Mouse (Mus musculus) CH12.LX (cell line): ENCODE measurements around the gene Aarsd1. TPM values are rescaled to one million over a fixed set of nuclear protein-coding genes. Genes with fewer than 3 reads are reported as not detected.

Experiments
- DNase-seq: peaks from one replicate; pipeline ENCODE4 v3.0.0-alpha.2; 2013; ENCODE audit errors: extremely low read depth
- H3K27ac ChIP-seq: 2 replicates; pipeline ENCODE4 v1.5.1; 2012; ENCODE audit warnings: low read depth, mild to moderate bottlenecking, control low read depth, moderate library complexity; ENCODE audit not compliant: insufficient read depth
- H3K27me3 ChIP-seq: replicated peaks from 2 replicates; pipeline ENCODE3; 2012; ENCODE audit warnings: inconsistent platforms
- H3K36me3 ChIP-seq, 2 experiments: replicated peaks in 1 of 2; 2 replicates each; pipeline versions ENCODE3 to v1.6.1; 2012; ENCODE audit warnings: inconsistent platforms in 1 of 2, low read length in 1 of 2, mild to moderate bottlenecking in 1 of 2, mixed read lengths in 1 of 2, moderate library complexity in 1 of 2; ENCODE audit not compliant: control insufficient read depth in 1 of 2, insufficient read depth in 1 of 2
- H3K4me1 ChIP-seq, 2 experiments: 2 replicates each; pipeline ENCODE4 v1.6.1; 2012; ENCODE audit warnings: inconsistent platforms in 1 of 2, moderate library complexity in 1 of 2; ENCODE audit not compliant: insufficient read depth in 2 of 2, control insufficient read depth in 1 of 2
- H3K4me2 ChIP-seq: 2 replicates; pipeline ENCODE4 v1.6.1; 2012; ENCODE audit warnings: low read depth, mild to moderate bottlenecking, control low read depth; ENCODE audit not compliant: poor library complexity, insufficient read depth, severe bottlenecking
- H3K4me3 ChIP-seq, 3 experiments: fragments of 150-350 bp in 1 of 3; sonication (generic) in 1 of 3; replicated peaks in 1 of 3; 2 replicates each; pipeline versions ENCODE3 to v1.5.1; 2011 to 2012; ENCODE audit warnings: low read depth in 2 of 3, low read length in 2 of 3, mild to moderate bottlenecking in 2 of 3, moderate library complexity in 2 of 3, control low read depth in 1 of 3, improper control_type of control experiment in 1 of 3, inconsistent platforms in 1 of 3, mixed read lengths in 1 of 3; ENCODE audit not compliant: poor library complexity in 1 of 3
- H3K79me2 ChIP-seq: replicated peaks from 2 replicates; pipeline ENCODE4 v1.6.1; 2012; ENCODE audit warnings: mild to moderate bottlenecking, moderate library complexity; ENCODE audit not compliant: control insufficient read depth, poor library complexity, insufficient read depth, severe bottlenecking; ENCODE audit errors: extremely low read depth
- H3K9ac ChIP-seq: 2 replicates; pipeline ENCODE4 v1.6.1; 2012; ENCODE audit warnings: low read depth, mild to moderate bottlenecking, control low read depth, moderate library complexity; ENCODE audit not compliant: insufficient read depth
- H3K9me3 ChIP-seq: replicated peaks from 2 replicates; pipeline ENCODE3; 2012; ENCODE audit warnings: low read length, inconsistent platforms, mixed read lengths
- BHLHE40 ChIP-seq: IDR thresholded peaks from 2 replicates; pipeline ENCODE4 v1.6.1; 2011; ENCODE audit warnings: mild to moderate bottlenecking, low read depth, low read length, improper control_type of control experiment
- CTCF ChIP-seq, 2 experiments: IDR thresholded peaks in 1 of 2; conservative IDR thresholded peaks in 1 of 2; 2 replicates each; pipeline ENCODE4 v1.5.1; 2011 to 2012; ENCODE audit warnings: low read depth in 2 of 2, low read length in 2 of 2, improper control_type of control experiment in 1 of 2, inconsistent platforms in 1 of 2, mild to moderate bottlenecking in 1 of 2, moderate library complexity in 1 of 2
- ELF1 ChIP-seq: IDR thresholded peaks from 2 replicates; pipeline ENCODE4 v1.6.1; 2014; ENCODE audit warnings: low read depth, mild to moderate bottlenecking, inconsistent platforms, low read length, improper control_type of control experiment
- HCFC1 ChIP-seq: IDR thresholded peaks from 2 replicates; pipeline ENCODE4 v1.6.1; 2012; ENCODE audit warnings: low read depth, mild to moderate bottlenecking, inconsistent platforms, low read length, improper control_type of control experiment
- MAZ ChIP-seq: IDR thresholded peaks from 2 replicates; pipeline ENCODE4 v1.6.1; 2012; ENCODE audit warnings: low read depth, mild to moderate bottlenecking, inconsistent platforms, low read length, improper control_type of control experiment, moderate library complexity
- MXI1 ChIP-seq: IDR thresholded peaks from 2 replicates; pipeline ENCODE4 v1.6.1; 2011; ENCODE audit warnings: mild to moderate bottlenecking, low read depth, low read length, improper control_type of control experiment
- NELFE ChIP-seq: IDR thresholded peaks from 2 replicates; pipeline ENCODE4 v1.6.1; 2011; ENCODE audit warnings: low read depth, low read length, improper control_type of control experiment
- NRF1 ChIP-seq: IDR thresholded peaks from 2 replicates; pipeline ENCODE4 v1.6.1; 2014; ENCODE audit warnings: low read depth, mild to moderate bottlenecking, inconsistent platforms, low read length, improper control_type of control experiment, moderate library complexity
- POLR2A ChIP-seq: IDR thresholded peaks from 2 replicates; pipeline ENCODE4 v1.6.1; 2011; ENCODE audit warnings: low read depth, mild to moderate bottlenecking, improper control_type of control experiment, low read length
- SIN3A ChIP-seq: IDR thresholded peaks from 2 replicates; pipeline ENCODE4 v1.6.1; 2012; ENCODE audit warnings: low read length, improper control_type of control experiment, inconsistent platforms
- TBP ChIP-seq: conservative IDR thresholded peaks from 2 replicates; pipeline ENCODE4 v1.6.1; 2011; ENCODE audit warnings: low read depth, low read length, improper control_type of control experiment
- TCF12 ChIP-seq: IDR thresholded peaks from 2 replicates; pipeline ENCODE4 v1.6.1; 2014; ENCODE audit warnings: low read depth, mild to moderate bottlenecking, inconsistent platforms, low read length, improper control_type of control experiment
- UBTF ChIP-seq: IDR thresholded peaks from 2 replicates; pipeline ENCODE4 v1.6.1; 2012; ENCODE audit warnings: low read depth, mild to moderate bottlenecking, inconsistent platforms, low read length, improper control_type of control experiment, moderate library complexity
- USF2 ChIP-seq: conservative IDR thresholded peaks from 2 replicates; pipeline ENCODE4 v1.6.1; 2011; ENCODE audit warnings: low read depth, low read length, improper control_type of control experiment
- ZKSCAN1 ChIP-seq: IDR thresholded peaks from 2 replicates; pipeline ENCODE4 v1.6.1; 2012; ENCODE audit warnings: low read depth, inconsistent platforms, low read length, improper control_type of control experiment, borderline replicate concordance
- dilution Hi-C: fragments of 300-500 bp; cut with MboI; formaldehyde crosslinking; loops from 2 replicates; pipeline ENCODE4 v1.14.3; 2020; ENCODE audit warnings: low sequenced_read_pairs; ENCODE audit not compliant: extremely low pct_unique_long_range_greater_than_20kb, extremely low pct_ligation_motif_present
- in situ Hi-C: fragments of 300-500 bp; cut with MboI; formaldehyde crosslinking; loops from 3 replicates; pipeline ENCODE4 v1.14.3; 2019; ENCODE audit warnings: low sequenced_read_pairs, low pct_ligation_motif_present, low pct_unique_long_range_greater_than_20kb, mixed read lengths
- polyA plus RNA-seq: library from polyadenylated mRNA; unstranded; fragments of >175 nt; gene quantifications from 2 replicates; pipeline ENCODE4 v1.2.1, GENCODE M21; 2012; ENCODE audit warnings: low read depth; ENCODE audit not compliant: insufficient read length
- total RNA-seq, 2 experiments: library from RNA; depleted of rRNA; stranded (reverse); fragments of 300-350 nt in 1 of 2; fragments of >200 nt in 1 of 2; gene quantifications; 2 replicates each; pipeline ENCODE4 v1.2.3; 2012 to 2014

Aarsd1 gene
- total and polyA plus RNA-seq, 3 experiments: 81.5 to 133 (median 84.5) TPM

GRCm38 (mm10) chr11:101426165-101426564 lies 8.8 kb upstream of the Aarsd1 start:
- Histone ChIP-seq H3K4me1 (peaks cover 11 to 34% of the 10 kb centered on the region in 2 experiments), H3K79me2 (peaks cover 7% of the 10 kb centered on the region), H3K4me3 (peak overlapping the region; percentile 78 to 92 (median 80)), H3K9ac (peak overlapping the region; percentile 60; the same call in 1 of the 2 replicates), H3K27ac (no peak overlapping the region), H3K36me3 (peaks cover 13 to 36% of the 10 kb centered on the region in 2 experiments), H3K4me2 (peak overlapping the region; percentile 70), H3K9me3 (peaks cover 2% of the 10 kb centered on the region), H3K27me3 (no peaks in the 10 kb centered on the region)
- dilution Hi-C loops: no loop called here
- TF ChIP-seq MXI1 (peak; percentile 26; the same call in 1 of the 2 replicates), ELF1 (no peak)
- no peak for DNase-seq
- in situ Hi-C loops: no loop called here

GRCm38 (mm10) chr11:101424925-101425813 lies 7.8 kb upstream of the Aarsd1 start, which contains the start of the genes Rundc1 and Ptges3l:
Rundc1 (plus strand) TSS chr11:101425085.
Ptges3l (minus strand) TSS chr11:101425333.
- H3K4me2 ChIP-seq: peak within 1 kb of the TSS; percentile 87
- peaks cover 4 to 26% of the 10 kb centered on the region in 2 experiments for H3K36me3 ChIP-seq
- H3K4me3 ChIP-seq: peak within 1 kb of the TSS; percentile 78 to 92 (median 80)
- DNase-seq: peak; percentile 99
- in situ Hi-C loops: no loop called here
- H3K9ac ChIP-seq: peak within 1 kb of the TSS; percentile 60
- peaks cover 7% of the 10 kb centered on the region for H3K79me2 ChIP-seq
- dilution Hi-C loops: no loop called here
- peaks cover under 1% of the 10 kb centered on the region for H3K9me3 ChIP-seq
- H3K27ac ChIP-seq: peak within 1 kb of the TSS; percentile 29
- peak; percentile 85 for TF ChIP-seq TCF12
- TF ChIP-seq UBTF: peak; percentile 92
- no peak for TF ChIP-seq USF2
- TF ChIP-seq ELF1: peak; percentile 99
- TF ChIP-seq POLR2A: peak; percentile 83
- no peak for TF ChIP-seq MAZ
- TF ChIP-seq ZKSCAN1: no peak
- TF ChIP-seq HCFC1: peak; percentile 76
- TF ChIP-seq TBP: peak; percentile 46; the same call in 1 of the 2 replicates
- peak in 1 of 2 experiments; percentile 36; a peak in 2 of 4 replicates for TF ChIP-seq CTCF (conservative IDR thresholded peaks at IDR 0.05 in 1 of 2, IDR thresholded peaks at IDR 0.05 in 1 of 2; ENCODE audit: low read depth in 2 of 2, low read length in 2 of 2)
- peak; percentile 95; the same call in 1 of the 2 replicates for TF ChIP-seq SIN3A
- TF ChIP-seq MXI1: peak; percentile 98
- peak; percentile 64 for TF ChIP-seq NRF1
- TF ChIP-seq BHLHE40: peak; percentile 42; the same call in 1 of the 2 replicates
- TF ChIP-seq NELFE: peak; percentile 56
- no peaks in the 10 kb centered on the region for H3K27me3 ChIP-seq
- peaks cover 11 to 35% of the 10 kb centered on the region in 2 experiments for H3K4me1 ChIP-seq
